Mouse (Mus musculus) bone marrow, adult 2 months (tissue): ENCODE results near the gene Xntrpc. TPM values are rescaled to one million over a fixed set of nuclear protein-coding genes. Genes with fewer than 3 reads are reported as not detected.
"Not testable (repeated sequence)": the region's sequence is repeated elsewhere in the genome, so short reads cannot be mapped to it uniquely, and the experiment has no call there.

ENCODE experiments used
- H3K27ac ChIP-seq: fragments of 200-500 bp; 2 replicates; pipeline ENCODE4 v1.5.1; 2012; ENCODE audit warnings: low read depth, mild to moderate bottlenecking, control low read depth, inconsistent platforms, low read length; ENCODE audit not compliant: control insufficient read depth, poor library complexity, insufficient read depth
- H3K4me1 ChIP-seq: fragments of 200-500 bp; 2 replicates; pipeline ENCODE4 v1.6.1; 2011; ENCODE audit warnings: low read length; ENCODE audit not compliant: control insufficient read depth, insufficient read depth
- H3K4me3 ChIP-seq: fragments of 200-500 bp; replicated peaks from 2 replicates; pipeline ENCODE3; 2011; ENCODE audit warnings: mild to moderate bottlenecking, low read depth, low read length, control low read depth; ENCODE audit not compliant: control insufficient read depth
- CTCF ChIP-seq: fragments of 200-500 bp; IDR thresholded peaks from 2 replicates; pipeline ENCODE4 v1.5.1; 2011; ENCODE audit warnings: low read length, control low read depth; ENCODE audit not compliant: control insufficient read depth, insufficient read depth
- POLR2A ChIP-seq: fragments of 200-500 bp; IDR thresholded peaks from 2 replicates; pipeline ENCODE4 v1.6.1; 2011; ENCODE audit warnings: low read depth, mild to moderate bottlenecking, control low read depth, low read length, borderline replicate concordance; ENCODE audit not compliant: control insufficient read depth
- WGBS: fragments of 180-500 bp; shearing (Covaris S2); methylation state at CpG from one replicate; pipeline ENCODE4 v1.1.7; 2018; 5-methylcytosine and 5-hydroxymethylcytosine counted together
- polyA plus RNA-seq: library from polyadenylated mRNA; stranded (reverse); fragments of >200 nt; gene quantifications from 2 replicates; pipeline ENCODE4 v1.2.4, GENCODE M21; 2011; ENCODE audit warnings: low replicate concordance; ENCODE audit not compliant: missing spikeins, insufficient read depth, insufficient read length

Xntrpc gene
- polyA plus RNA-seq, 1 experiment, result 3.2 TPM

GRCm38 (mm10) chr7:102025187-102026119, 40.1 kb upstream of the Xntrpc start:
- H3K27ac ChIP-seq, result no peak overlapping the region
- TF ChIP-seq POLR2A (no peak), CTCF (no peak)
- 67% methylated on average over 2 of the region's 2 CpGs for WGBS
- no peak overlapping the region for H3K4me3 ChIP-seq
- H3K4me1 ChIP-seq, result no peaks in the 10 kb centered on the region; the same call in 1 of the 2 replicates

GRCm38 (mm10) chr7:102034904-102035303, 30.6 kb upstream of the Xntrpc start:
- Histone ChIP-seq H3K4me3 (no peak overlapping the region), H3K27ac (no peak overlapping the region), H3K4me1 (no peaks in the 10 kb centered on the region)
- no peak for TF ChIP-seq CTCF
- TF ChIP-seq POLR2A, result no peak
- 94% methylated on average over 1 of the region's 1 CpGs for WGBS

- Histone ChIP-seq H3K4me3 (no peak overlapping the region), H3K4me1 (no peaks in the 10 kb centered on the region), H3K27ac (no peak overlapping the region)
- TF ChIP-seq POLR2A (no peak), CTCF (no peak)
- WGBS, result 88% methylated on average over 2 of the region's 2 CpGs
These were observed 30.0 kb upstream of the Xntrpc start for GRCm38 (mm10) chr7:102035534-102035933.

- 83% methylated on average over 3 of the region's 3 CpGs for WGBS
- no peaks in the 10 kb centered on the region for H3K4me1 ChIP-seq
- no peak overlapping the region for H3K4me3 ChIP-seq
- no peak for TF ChIP-seq POLR2A
- no peak overlapping the region for H3K27ac ChIP-seq
These were observed 28.2 kb upstream of the Xntrpc start for GRCm38 (mm10) chr7:102037318-102037717.

GRCm38 (mm10) chr7:102042314-102042713, 23.2 kb upstream of the Xntrpc start:
- Histone ChIP-seq H3K27ac (no peak overlapping the region), H3K4me1 (no peaks in the 10 kb centered on the region), H3K4me3 (no peak overlapping the region)
- no peak for TF ChIP-seq POLR2A
- no peak for TF ChIP-seq CTCF
- 41% methylated on average over 2 of the region's 2 CpGs for WGBS

- not testable (repeated sequence) for H3K27ac ChIP-seq, H3K4me3 ChIP-seq, H3K4me1 ChIP-seq
These were observed 17.0 kb upstream of the Xntrpc start for GRCm38 (mm10) chr7:102048524-102048923.

GRCm38 (mm10) chr7:102061353-102061752, 4.2 kb upstream of the Xntrpc start:
- Histone ChIP-seq H3K4me3 (no peak overlapping the region), H3K27ac (no peak overlapping the region), H3K4me1 (no peaks in the 10 kb centered on the region; the same call in 1 of the 2 replicates)
- TF ChIP-seq CTCF, result no peak
- TF ChIP-seq POLR2A, result no peak
- 65% methylated on average over 3 of the region's 3 CpGs for WGBS

GRCm38 (mm10) chr7:102062203-102062602, 3.3 kb upstream of the Xntrpc start:
- TF ChIP-seq POLR2A, result no peak
- TF ChIP-seq CTCF, result no peak
- Histone ChIP-seq H3K4me1 (no peaks in the 10 kb centered on the region; the same call in 1 of the 2 replicates), H3K27ac (no peak overlapping the region), H3K4me3 (no peak overlapping the region)
- 91% methylated on average over 1 of the region's 1 CpGs for WGBS
